Mouse (Mus musculus) forebrain, postnatal 0 days (tissue): ENCODE data around the gene Lysmd1. TPM values are rescaled to one million over a fixed set of nuclear protein-coding genes. Genes with fewer than 3 reads are reported as not detected.
A peak's percentile ranks its signal among the peaks of the same experiment; 100 is the strongest.

Experiments
- ATAC-seq: fragments of 200-750 bp; cut with Nextera tagmentation; 2 replicates; pipeline ENCODE4 v1.8.0; 2017; ENCODE audit warnings: mild to moderate bottlenecking, moderate library complexity
- DNase-seq: peaks from one replicate; pipeline ENCODE4 v3.0.0-alpha.2; 2015
- H3K27ac ChIP-seq: fragments of 300-500 bp; sonication (generic); 2 replicates; pipeline ENCODE4 v1.5.1; 2014; ENCODE audit warnings: low read depth, mild to moderate bottlenecking, antibody characterized with exemption, low read length, moderate library complexity, mixed read lengths
- H3K27me3 ChIP-seq: fragments of 300-500 bp; sonication (generic); 2 replicates; pipeline ENCODE4 v1.6.1; 2014; ENCODE audit warnings: mild to moderate bottlenecking, low read length, mixed read lengths; ENCODE audit not compliant: insufficient read depth
- H3K36me3 ChIP-seq: fragments of 300-500 bp; sonication (generic); 2 replicates; pipeline ENCODE4 v1.6.1; 2014; ENCODE audit warnings: mild to moderate bottlenecking, moderate library complexity; ENCODE audit not compliant: insufficient read depth
- H3K4me1 ChIP-seq: fragments of 300-500 bp; sonication (generic); 2 replicates; pipeline ENCODE4 v1.6.1; 2014; ENCODE audit warnings: antibody characterized with exemption; ENCODE audit not compliant: insufficient read depth
- H3K4me2 ChIP-seq: fragments of 300-500 bp; sonication (generic); 2 replicates; pipeline ENCODE4 v1.6.1; 2014; ENCODE audit warnings: low read depth, mild to moderate bottlenecking, moderate library complexity
- H3K4me3 ChIP-seq: fragments of 300-500 bp; sonication (generic); 2 replicates; pipeline ENCODE4 v1.5.1; 2014; ENCODE audit warnings: low read depth, low read length, mixed read lengths
- H3K9ac ChIP-seq: fragments of 300-500 bp; sonication (generic); 2 replicates; pipeline ENCODE4 v1.6.1; 2014; ENCODE audit warnings: mild to moderate bottlenecking
- H3K9me3 ChIP-seq: fragments of 300-500 bp; sonication (generic); 2 replicates; pipeline ENCODE4 v1.6.1; 2016; ENCODE audit warnings: low read length
- CTCF ChIP-seq: sonication (generic); IDR thresholded peaks from 2 replicates; pipeline ENCODE4 v1.5.1; 2016; ENCODE audit warnings: antibody characterized with exemption, control low read depth, low read depth
- WGBS: fragments of 180-500 bp; shearing (Covaris S2); extraction: QIAGEN DNeasy Blood & Tissue Kit; methylation state at CpG from one replicate; pipeline ENCODE4 v1.1.7; 2014; 5-methylcytosine and 5-hydroxymethylcytosine counted together
- polyA plus RNA-seq: library from polyadenylated mRNA; unstranded; fragments of >200 nt; fragmentation: Nextera tagmentation; extraction: Ambion mirVana; gene quantifications from 2 replicates; pipeline ENCODE4 v1.2.1, GENCODE M21; 2015
- total RNA-seq: library from RNA; depleted of rRNA; stranded (reverse); fragments of >200 nt; gene quantifications from 2 replicates; pipeline ENCODE4 v1.2.3, GENCODE M21; 2014

The Lysmd1 gene
- total and polyA plus RNA-seq, 2 experiments from 2014 or later: 39.2 to 45.8 TPM

- Histone ChIP-seq H3K36me3 (no peaks in the 10 kb centered on the region), H3K4me3 (no peak overlapping the region), H3K27ac (no peak overlapping the region), H3K9ac (no peak overlapping the region), H3K27me3 (no peaks in the 10 kb centered on the region), H3K4me2 (no peak overlapping the region), H3K9me3 (no peaks in the 10 kb centered on the region), H3K4me1 (peaks cover 20% of the 10 kb centered on the region)
- TF ChIP-seq CTCF: peak; percentile 33; the same call in 1 of the 2 replicates
- DNase-seq (no peak), ATAC-seq (no peak)
- 67% methylated on average over 2 of the region's 2 CpGs for WGBS
These were observed 26.0 kb upstream of the Lysmd1 start for GRCm38 (mm10) chr3:95107898-95108297.

- Histone ChIP-seq H3K4me1 (peaks cover 11% of the 10 kb centered on the region), H3K9me3 (no peaks in the 10 kb centered on the region), H3K27me3 (no peaks in the 10 kb centered on the region), H3K27ac (peak within 1 kb of the TSS; percentile 92), H3K36me3 (0 out of 2 replicates have a peak, but pooled peaks cover 6% of the 10 kb centered on the region), H3K4me3 (peak within 1 kb of the TSS; percentile 88), H3K4me2 (peak within 1 kb of the TSS; percentile 52), H3K9ac (peak within 1 kb of the TSS; percentile 84)
- under 1% methylated on average over 54 of the region's 54 CpGs for WGBS
- no peak for TF ChIP-seq CTCF
- peak; percentile 79 for ATAC-seq
- DNase-seq: peak; percentile 92
These were observed 22.8 kb upstream of the Lysmd1 start, which contains the start of gene Vps72 for GRCm38 (mm10) chr3:95110911-95111726. Vps72 (plus strand) TSS chr3:95111022.

GRCm38 (mm10) chr3:95112760-95113159, 21.1 kb upstream of the Lysmd1 start:
- ATAC-seq: no peak
- no peak for TF ChIP-seq CTCF
- Histone ChIP-seq H3K36me3 (peaks cover 15% of the 10 kb centered on the region; the same call in 1 of the 2 replicates), H3K4me1 (peaks cover 11% of the 10 kb centered on the region), H3K9ac (no peak overlapping the region), H3K9me3 (no peaks in the 10 kb centered on the region), H3K4me2 (no peak overlapping the region), H3K27ac (no peak overlapping the region), H3K4me3 (no peak overlapping the region), H3K27me3 (no peaks in the 10 kb centered on the region)
- DNase-seq: no peak
- 100% methylated on average over 1 of the region's 1 CpGs for WGBS

GRCm38 (mm10) chr3:95117751-95118150, 16.1 kb upstream of the Lysmd1 start:
- Histone ChIP-seq H3K36me3 (peaks cover 61% of the 10 kb centered on the region), H3K4me2 (no peak overlapping the region), H3K27ac (no peak overlapping the region), H3K27me3 (no peaks in the 10 kb centered on the region), H3K9me3 (no peaks in the 10 kb centered on the region), H3K4me3 (no peak overlapping the region), H3K9ac (no peak overlapping the region), H3K4me1 (0 out of 2 replicates have a peak, but pooled peaks cover under 1% of the 10 kb centered on the region)
- TF ChIP-seq CTCF: no peak
- DNase-seq: no peak
- no peak for ATAC-seq
- 94% methylated on average over 2 of the region's 2 CpGs for WGBS

- no peak overlapping the region for H3K9ac ChIP-seq
- no peaks in the 10 kb centered on the region for H3K9me3 ChIP-seq
- DNase-seq: no peak
- peaks cover 56% of the 10 kb centered on the region for H3K36me3 ChIP-seq
- no peak overlapping the region for H3K4me2 ChIP-seq
- TF ChIP-seq CTCF: no peak
- no peaks in the 10 kb centered on the region for H3K27me3 ChIP-seq
- 88% methylated on average over 6 of the region's 6 CpGs for WGBS
- no peak overlapping the region for H3K4me3 ChIP-seq
- no peak for ATAC-seq
- H3K4me1 ChIP-seq: no peaks in the 10 kb centered on the region
- H3K27ac ChIP-seq: no peak overlapping the region
These were observed 12.3 kb upstream of the Lysmd1 start for GRCm38 (mm10) chr3:95121580-95121979.

- Histone ChIP-seq H3K4me3 (no peak within 1 kb of the TSS), H3K9me3 (no peaks in the 10 kb centered on the region), H3K9ac (no peak within 1 kb of the TSS), H3K27ac (no peak within 1 kb of the TSS), H3K27me3 (no peaks in the 10 kb centered on the region), H3K36me3 (peaks cover 35% of the 10 kb centered on the region), H3K4me1 (no peaks in the 10 kb centered on the region), H3K4me2 (no peak within 1 kb of the TSS)
- WGBS: 64% methylated on average over 6 of the region's 6 CpGs
- DNase-seq (no peak), ATAC-seq (peak; percentile 66)
- peak; percentile 60 for TF ChIP-seq CTCF
These were observed 9.6 kb upstream of the Lysmd1 start, which contains the start of gene Tmod4 for GRCm38 (mm10) chr3:95124246-95124645. Tmod4 (plus strand) TSS chr3:95124476.

- Histone ChIP-seq H3K4me1 (no peaks in the 10 kb centered on the region), H3K4me2 (no peak overlapping the region), H3K27me3 (no peaks in the 10 kb centered on the region), H3K4me3 (no peak overlapping the region), H3K9me3 (no peaks in the 10 kb centered on the region), H3K36me3 (peaks cover 35% of the 10 kb centered on the region), H3K27ac (no peak overlapping the region), H3K9ac (no peak overlapping the region)
- no peak for TF ChIP-seq CTCF
- DNase-seq (peak; percentile 66), ATAC-seq (peak; percentile 73)
- 2% methylated on average over 5 of the region's 5 CpGs for WGBS
These were observed 8.9 kb upstream of the Lysmd1 start for GRCm38 (mm10) chr3:95124972-95125371.
